Mouse (Mus musculus) MN1 (cell line): ENCODE results near the gene Celsr1.
"Not testable (repeated sequence)": the region's sequence is repeated elsewhere in the genome, so short reads cannot be mapped to it uniquely, and the experiment has no call there.

Experiments used
- DNase-seq: peaks from one replicate; pipeline ENCODE4 v3.0.0-alpha.2; 2016; ENCODE audit warnings: low spot score

The Celsr1 gene

GRCm38 (mm10) chr15:85891971-85892370 lies 141.6 kb downstream of the Celsr1 start:
- DNase-seq, result no peak

GRCm38 (mm10) chr15:85889235-85889634 lies 144.3 kb downstream of the Celsr1 start:
- DNase-seq, result no peak

DNA sequence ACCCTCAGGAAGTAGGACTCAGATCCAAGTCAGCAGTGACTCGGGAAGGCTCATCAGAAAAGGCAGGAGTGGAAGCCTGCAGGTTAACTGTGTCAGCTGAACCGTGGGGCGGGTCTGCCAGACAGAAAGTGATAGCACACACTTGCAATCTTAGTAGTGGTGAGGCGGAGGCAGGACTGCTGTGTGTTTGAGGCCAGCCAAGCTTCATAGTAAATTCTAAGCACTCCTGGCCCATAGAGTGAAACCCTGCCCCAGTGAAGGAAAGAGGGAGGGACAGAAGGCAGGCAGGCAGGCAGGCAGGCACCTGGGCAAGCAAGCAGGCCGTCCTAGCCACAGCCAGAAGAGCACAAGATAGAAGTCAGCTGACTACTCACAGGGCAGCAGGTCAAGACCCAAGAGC lies 148.0 kb downstream of the Celsr1 start:
- no peak for DNase-seq

GRCm38 (mm10) chr15:85879498-85879895 lies 154.1 kb downstream of the Celsr1 start:
- DNase-seq, result no peak

- DNase-seq, result peak; percentile 98
These were observed 154.6 kb downstream of the Celsr1 start, which contains the start of gene Trmu for GRCm38 (mm10) chr15:85878848-85879497. Gene Trmu (plus strand): TSS chr15:85879312.

DNA sequence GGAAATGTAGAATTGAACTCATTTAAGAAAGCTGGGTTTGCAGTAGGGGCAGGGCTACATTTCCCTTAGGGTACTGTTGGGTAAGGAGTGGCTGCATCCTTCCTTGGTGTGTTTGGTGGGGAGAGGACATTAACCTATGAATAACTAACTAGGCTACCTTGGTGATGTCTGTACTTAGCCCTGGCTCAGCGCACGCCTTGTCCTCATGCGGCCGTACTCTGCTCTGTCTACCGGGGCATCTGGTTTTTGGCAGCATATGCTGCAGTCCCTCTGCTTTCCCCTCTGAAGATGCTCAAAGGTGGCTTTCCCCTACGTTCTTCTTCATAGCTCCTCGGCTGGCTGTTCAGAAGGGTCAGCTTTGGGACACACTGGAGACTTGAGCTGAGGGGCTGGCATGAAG lies 156.2 kb downstream of the Celsr1 start:
- no peak for DNase-seq

DNA sequence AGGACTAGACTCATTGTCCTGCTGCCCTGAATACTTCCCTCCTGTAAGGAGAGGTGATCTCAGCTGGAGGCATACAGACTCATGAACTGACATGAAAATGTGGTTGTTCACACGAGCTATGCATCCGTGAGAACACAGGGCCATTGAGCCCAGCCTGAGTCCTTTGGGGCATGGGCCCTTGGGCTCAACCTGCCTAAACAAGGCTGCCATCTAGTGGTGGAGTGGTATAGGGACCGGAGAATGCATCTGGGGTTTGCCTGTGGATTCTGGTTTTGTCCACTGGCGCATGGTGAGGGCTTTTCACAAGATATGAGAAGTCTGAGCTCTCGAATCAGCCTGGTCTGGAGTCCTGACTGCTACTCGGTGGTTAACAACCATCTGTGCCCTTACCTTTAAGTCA lies 165.9 kb downstream of the Celsr1 start:
- peak; percentile 89 for DNase-seq

- DNase-seq, result not testable (repeated sequence)
These were observed 167.7 kb downstream of the Celsr1 start for GRCm38 (mm10) chr15:85865913-85866312.

DNA sequence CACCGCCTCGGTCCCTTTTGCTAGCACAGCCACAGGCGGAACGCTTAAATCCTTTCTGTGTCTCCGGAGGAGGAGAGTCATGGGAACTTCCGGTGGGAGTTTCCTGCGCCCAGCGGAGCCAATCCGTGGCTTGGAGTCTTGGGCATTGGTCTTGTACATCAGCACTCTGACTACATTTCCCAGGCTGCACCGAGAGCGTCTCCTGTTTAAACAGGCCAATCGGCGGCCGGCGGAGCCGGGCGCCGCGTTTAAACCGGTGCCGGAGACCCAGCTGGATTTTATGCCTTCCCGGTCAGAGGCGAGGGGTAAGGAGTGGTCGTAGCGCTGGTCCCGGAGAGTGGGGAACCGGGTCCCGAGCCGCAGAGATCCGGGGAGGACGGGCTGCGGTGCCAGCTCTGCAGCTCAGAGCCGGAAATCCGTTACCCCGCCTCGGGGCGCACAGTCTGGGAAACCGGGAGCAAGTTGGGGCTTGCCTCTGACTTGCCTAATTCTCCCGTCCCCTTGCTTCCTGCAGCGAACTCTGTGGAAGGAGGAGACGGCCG lies 174.0 kb downstream of the Celsr1 start, which contains the start of gene Gtse1:
Gtse1 (plus strand) TSS at position 256 of the 542 bp plus-strand sequence.
- peak; percentile 98 for DNase-seq

- peak; percentile 64 for DNase-seq
These were observed 174.5 kb downstream of the Celsr1 start for GRCm38 (mm10) chr15:85858980-85859489.

DNA sequence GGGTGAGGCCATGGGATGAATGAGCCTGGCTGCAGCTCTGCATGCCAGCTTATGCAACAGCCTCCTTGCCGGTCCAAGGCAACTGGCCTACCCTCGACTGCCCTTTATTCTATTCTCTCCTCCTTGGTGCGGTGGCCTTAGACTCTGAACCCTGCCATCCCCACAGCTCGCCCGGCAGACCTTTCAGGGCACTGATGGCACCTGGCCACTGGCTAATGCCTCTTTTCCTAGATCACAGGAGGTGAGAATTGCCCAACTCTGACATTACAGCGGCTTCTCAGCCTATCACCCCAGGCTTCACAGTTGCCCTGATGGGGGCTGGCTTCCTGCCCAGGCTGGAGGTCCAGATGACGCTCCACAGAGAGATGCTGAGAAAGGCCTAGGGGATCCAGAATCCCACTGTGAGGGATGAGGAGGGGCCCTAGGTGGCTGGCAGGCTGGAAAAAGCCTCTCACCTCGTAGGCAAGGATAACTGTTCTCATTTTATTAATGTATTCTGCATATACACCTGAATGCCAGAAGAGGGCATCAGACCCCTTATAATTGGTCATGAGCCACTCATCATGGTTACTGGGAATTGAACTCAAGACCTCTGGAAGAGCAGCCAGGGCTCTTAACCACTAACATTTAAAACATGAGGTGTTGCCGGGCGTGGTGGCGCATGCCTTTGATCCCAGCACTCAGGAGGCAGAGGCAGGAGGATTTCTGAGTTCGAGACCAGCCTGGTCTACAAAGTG lies 181.8 kb downstream of the Celsr1 start:
- DNase-seq, result peak; percentile 31
